Mouse (Mus musculus) ES-E14 (cell line): Measurements from ENCODE around the gene C530025M09Rik.

Experiments
- CHD2 ChIP-seq: IDR thresholded peaks from 2 replicates; pipeline ENCODE4 v1.6.1; 2014; ENCODE audit warnings: mild to moderate bottlenecking, low read depth, low read length, inconsistent platforms
- HCFC1 ChIP-seq: IDR thresholded peaks from 2 replicates; pipeline ENCODE4 v1.6.1; 2012; ENCODE audit warnings: low read length, inconsistent platforms, borderline replicate concordance; ENCODE audit not compliant: insufficient read depth
- MAFK ChIP-seq: IDR thresholded peaks from 2 replicates; pipeline ENCODE4 v1.6.1; 2014; ENCODE audit warnings: mild to moderate bottlenecking, low read depth, low read length, inconsistent platforms; ENCODE audit not compliant: insufficient read depth
- ZC3H11A ChIP-seq: IDR thresholded peaks from 2 replicates; pipeline ENCODE4 v1.6.1; 2012; ENCODE audit warnings: low read depth, mild to moderate bottlenecking, inconsistent platforms, low read length, borderline replicate concordance
- ZNF384 ChIP-seq: IDR thresholded peaks from 2 replicates; pipeline ENCODE4 v1.6.1; 2012; ENCODE audit warnings: low read depth, low read length, inconsistent platforms

- TF ChIP-seq MAFK (no peak), CHD2 (no peak), ZNF384 (no peak), HCFC1 (no peak), ZC3H11A (peak; percentile 8; the same call in 1 of the 2 replicates)
Measured at GRCm38 (mm10) chr2:149877954-149878353, 46.9 kb upstream of the C530025M09Rik start.
